Mouse (Mus musculus): ENCODE measurements around the gene Larp6.

Gene Larp6

DNA sequence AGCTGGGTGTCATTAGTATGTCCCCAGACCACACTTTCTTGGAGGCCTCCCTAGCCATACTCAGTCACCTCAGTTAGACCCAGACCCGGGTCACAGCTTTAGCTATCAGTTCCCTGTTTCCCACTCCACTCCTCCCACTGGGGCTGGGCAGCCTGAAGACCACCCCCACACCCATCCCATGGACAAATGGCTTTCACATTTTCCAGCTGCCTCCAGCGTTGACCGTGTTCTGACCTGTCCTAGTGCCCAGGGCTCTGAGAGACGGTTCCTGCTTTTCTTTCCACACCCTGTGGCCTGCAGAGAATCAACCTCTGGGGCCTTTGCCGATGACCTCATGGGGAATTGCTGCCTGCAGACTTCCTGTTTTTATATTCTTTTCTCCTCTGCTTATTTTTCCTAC, 45.0 kb downstream of the Larp6 start:
- DNase-seq (ENCODE audit: low read depth, low spot score) = peak; percentile 36

DNA sequence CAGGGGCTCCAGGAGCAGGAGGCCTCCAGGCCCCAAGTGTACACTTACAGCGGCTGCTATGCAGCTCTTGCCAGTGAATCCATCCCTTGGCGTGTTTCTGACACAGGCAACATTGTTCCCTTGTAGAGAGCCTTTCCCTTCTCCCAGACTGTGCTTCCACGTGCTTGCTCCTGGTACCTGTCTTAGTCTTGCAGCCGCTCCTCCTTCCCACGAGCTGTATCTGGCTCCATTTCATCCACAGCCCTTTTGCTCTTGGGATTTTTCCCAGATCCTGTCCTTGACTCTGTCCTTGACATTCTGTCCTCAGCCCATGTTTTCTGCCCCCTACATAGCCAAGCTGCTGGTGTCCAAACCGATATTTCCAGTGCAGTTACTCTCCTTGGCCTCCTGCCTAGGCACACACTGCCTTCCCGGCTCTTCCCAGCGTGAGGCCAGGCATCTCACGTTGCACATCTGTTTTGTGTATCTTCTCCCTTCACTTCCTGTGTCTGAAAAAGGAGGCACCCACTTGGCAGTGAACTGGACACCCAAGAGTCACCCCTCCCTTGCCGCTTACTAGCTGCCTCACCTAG, 46.7 kb downstream of the Larp6 start:
- DNase-seq (ENCODE audit: low read depth, low spot score) = no peak

- no peak for DNase-seq (ENCODE audit: low read depth, low spot score)
These were observed 52.4 kb downstream of the Larp6 start for GRCm38 (mm10) chr9:60765181-60765580.

DNA sequence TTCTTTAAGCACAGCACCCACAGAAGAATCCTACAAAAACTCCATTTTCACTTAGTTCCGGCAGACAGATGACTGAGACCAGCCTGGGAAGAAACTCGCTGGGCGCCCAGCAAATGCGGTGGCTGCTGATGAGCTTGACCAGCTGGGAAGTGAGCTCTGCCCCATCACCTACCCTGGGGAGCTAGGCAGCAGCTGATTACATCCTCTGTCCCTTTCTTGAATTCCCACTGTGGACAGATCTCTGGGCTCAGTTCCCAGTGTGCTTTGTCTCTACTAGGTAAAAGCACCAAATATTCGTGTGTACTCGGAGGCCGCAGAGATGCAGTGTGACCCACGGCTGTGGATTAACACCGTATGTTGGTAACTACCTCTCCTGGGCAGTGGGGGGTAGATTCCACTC, 55.6 kb downstream of the Larp6 start:
- no peak for DNase-seq (ENCODE audit: low read depth, low spot score)

- no peak for DNase-seq (ENCODE audit: low read depth, low spot score)
These were observed 56.9 kb downstream of the Larp6 start for GRCm38 (mm10) chr9:60769711-60770111.

- DNase-seq (ENCODE audit: low read depth, low spot score) = no peak
These were observed 60.9 kb downstream of the Larp6 start for GRCm38 (mm10) chr9:60773713-60774112.

GRCm38 (mm10) chr9:60776899-60777298, 64.1 kb downstream of the Larp6 start:
- DNase-seq (ENCODE audit: low read depth, low spot score) = no peak

DNA sequence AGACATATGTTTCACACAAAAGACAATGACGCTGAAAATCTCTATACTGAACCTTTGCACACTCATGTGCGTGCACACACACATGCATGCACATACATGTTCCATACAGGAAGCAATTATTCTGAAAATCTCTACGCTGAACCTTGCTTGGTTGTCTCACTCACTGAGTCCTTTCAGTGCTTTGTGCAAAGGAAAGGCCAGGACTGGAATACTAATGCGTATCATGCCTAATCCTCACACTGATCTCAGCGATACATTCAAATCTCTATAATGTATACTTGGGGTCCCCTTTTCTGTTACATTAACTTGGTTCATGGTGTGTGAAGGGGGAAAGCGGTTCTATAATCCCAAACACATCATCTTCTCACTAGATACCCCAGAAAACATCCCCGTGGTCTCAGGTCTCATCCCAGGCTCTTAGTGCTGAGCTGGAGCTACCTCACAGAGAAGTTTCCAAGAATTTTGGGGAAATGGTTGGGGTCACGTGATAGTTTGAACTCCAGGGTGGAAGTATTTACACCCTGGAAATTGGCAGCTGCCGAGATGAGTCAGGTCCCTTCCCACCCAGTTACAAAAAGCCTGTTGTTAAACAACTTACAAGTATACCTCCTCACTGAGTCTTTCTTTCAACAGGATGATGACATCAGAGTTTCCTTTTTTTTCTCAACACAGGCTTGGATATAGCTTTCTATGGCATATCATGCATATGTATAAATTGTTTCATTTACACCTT, 69.4 kb downstream of the Larp6 start:
- no peak for DNase-seq (ENCODE audit: low read depth, low spot score)

- DNase-seq (ENCODE audit: low read depth, low spot score) = no peak
These were observed 72.3 kb downstream of the Larp6 start for GRCm38 (mm10) chr9:60785069-60785468.

- no peak for DNase-seq (ENCODE audit: low read depth, low spot score)
These were observed 74.8 kb downstream of the Larp6 start for GRCm38 (mm10) chr9:60787517-60788110.
